Mouse (Mus musculus) liver, postnatal 0 days (tissue): Measurements from ENCODE around the gene Rubcn. TPM values are rescaled to one million over a fixed set of nuclear protein-coding genes. Genes with fewer than 3 reads are reported as not detected.
"Not testable (repeated sequence)": the region's sequence is repeated elsewhere in the genome, so short reads cannot be mapped to it uniquely, and the experiment has no call there.

Experiments used
- ATAC-seq: fragments of 200-750 bp; cut with Nextera tagmentation; 2 replicates; pipeline ENCODE4 v1.8.0; 2017; ENCODE audit warnings: mild to moderate bottlenecking, moderate library complexity
- DNase-seq: peaks from one replicate; pipeline ENCODE4 v3.0.0-alpha.2; 2016
- H3K27ac ChIP-seq: fragments of 300-500 bp; sonication (generic); 2 replicates; pipeline ENCODE4 v1.5.1; 2014; ENCODE audit warnings: antibody characterized with exemption, moderate library complexity, mild to moderate bottlenecking, low read depth
- H3K27me3 ChIP-seq: fragments of 300-500 bp; sonication (generic); 2 replicates; pipeline ENCODE4 v1.6.1; 2014; ENCODE audit warnings: low read length, control low read depth, mixed read lengths; ENCODE audit not compliant: insufficient read depth
- H3K36me3 ChIP-seq: fragments of 300-500 bp; sonication (generic); replicated peaks from 2 replicates; pipeline ENCODE4 v1.6.1; 2014; ENCODE audit warnings: mild to moderate bottlenecking, control low read depth, low read length, moderate library complexity, mixed read lengths; ENCODE audit not compliant: insufficient read depth
- H3K4me1 ChIP-seq: fragments of 300-500 bp; sonication (generic); 2 replicates; pipeline ENCODE4 v1.6.1; 2014; ENCODE audit warnings: antibody characterized with exemption, mild to moderate bottlenecking, control low read depth; ENCODE audit not compliant: insufficient read depth
- H3K4me2 ChIP-seq: fragments of 300-500 bp; sonication (generic); 2 replicates; pipeline ENCODE4 v1.6.1; 2014; ENCODE audit warnings: low read depth, mild to moderate bottlenecking, low read length, moderate library complexity, mixed read lengths
- H3K4me3 ChIP-seq: fragments of 300-500 bp; sonication (generic); 2 replicates; pipeline ENCODE4 v1.5.1; 2014; ENCODE audit warnings: low read depth, low read length
- H3K9ac ChIP-seq: fragments of 300-500 bp; sonication (generic); replicated peaks from 2 replicates; pipeline ENCODE4 v1.6.1; 2014; ENCODE audit warnings: mild to moderate bottlenecking, moderate library complexity
- H3K9me3 ChIP-seq: fragments of 300-500 bp; sonication (generic); 2 replicates; pipeline ENCODE4 v1.6.1; 2016; ENCODE audit warnings: mild to moderate bottlenecking, control low read depth, low read length, mixed read lengths
- CTCF ChIP-seq: sonication (generic); IDR thresholded peaks from 2 replicates; pipeline ENCODE4 v1.5.1; 2016; ENCODE audit warnings: antibody characterized with exemption, low read depth
- EP300 ChIP-seq: IDR thresholded peaks from 2 replicates; pipeline ENCODE4 v1.6.1; 2016; ENCODE audit warnings: antibody characterized with exemption, low read depth, mild to moderate bottlenecking
- WGBS: fragments of 180-500 bp; shearing (Covaris S2); extraction: QIAGEN DNeasy Blood & Tissue Kit; methylation state at CpG from one replicate; pipeline ENCODE4 v1.1.7; 2014; ENCODE audit not compliant: insufficient replicate concordance; 5-methylcytosine and 5-hydroxymethylcytosine counted together
- polyA plus RNA-seq: library from polyadenylated mRNA; unstranded; fragments of >200 nt; fragmentation: Nextera tagmentation; extraction: Ambion mirVana; gene quantifications from 2 replicates; pipeline ENCODE4 v1.2.1, GENCODE M21; 2015

Rubcn gene
- 4.0 and 4.3 TPM in 2 replicates for polyA plus RNA-seq

GRCm38 (mm10) chr16:32877343-32878156 is at the start of gene Rubcn, which contains the start of gene Fyttd1:
TSS of gene Rubcn (minus strand) at chr16:32877766.
TSS of gene Fyttd1 (plus strand) at chr16:32877500.
- WGBS: 0% methylated on average over 75 of the region's 83 CpGs
- TF ChIP-seq CTCF: peak; percentile 62
- TF ChIP-seq EP300: no peak
- peak; percentile 95 for DNase-seq
- Histone ChIP-seq H3K4me2 (peak within 1 kb of the TSS; percentile 92), H3K27ac (peak within 1 kb of the TSS; percentile 86), H3K36me3 (no peaks in the 10 kb centered on the region), H3K27me3 (no peaks in the 10 kb centered on the region), H3K4me3 (peak within 1 kb of the TSS; percentile 75), H3K9me3 (no peaks in the 10 kb centered on the region), H3K4me1 (peaks cover 16% of the 10 kb centered on the region), H3K9ac (peak within 1 kb of the TSS; percentile 87)
- peak; percentile 97 for ATAC-seq

- no peaks in the 10 kb centered on the region for H3K9me3 ChIP-seq
- H3K4me2 ChIP-seq: no peak overlapping the region
- H3K9ac ChIP-seq: no peak overlapping the region
- H3K4me1 ChIP-seq: no peaks in the 10 kb centered on the region
- no peak overlapping the region for H3K27ac ChIP-seq
- TF ChIP-seq EP300 (no peak), CTCF (no peak)
- no peak for ATAC-seq
- 88% methylated on average over 8 of the region's 8 CpGs for WGBS
- no peaks in the 10 kb centered on the region for H3K27me3 ChIP-seq
- no peak for DNase-seq
- H3K36me3 ChIP-seq: 0 out of 2 replicates have a peak, but pooled peaks cover 4% of the 10 kb centered on the region
- H3K4me3 ChIP-seq: no peak overlapping the region
Measured at GRCm38 (mm10) chr16:32927044-32927443, 49.5 kb upstream of the Rubcn start.

DNA sequence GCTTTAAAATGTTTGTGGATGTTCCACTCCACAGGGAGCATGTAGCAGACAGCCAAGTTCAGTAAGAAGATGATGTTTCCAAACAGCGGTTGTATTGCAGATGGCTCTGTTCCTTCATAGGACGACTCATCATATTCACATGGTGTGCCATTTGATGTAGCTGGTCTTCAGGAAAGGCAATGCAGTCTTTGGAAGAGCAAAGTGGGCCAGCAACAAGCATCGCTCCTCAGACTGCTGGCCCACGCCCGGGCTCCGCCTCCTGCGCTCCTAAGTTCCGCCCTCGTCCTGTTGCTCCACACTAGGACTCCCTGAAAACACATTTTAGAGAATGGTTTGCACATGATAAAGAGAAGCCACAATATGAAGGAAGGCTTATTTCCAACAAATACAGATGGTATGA is 49.1 kb upstream of the Rubcn start:
- not testable (repeated sequence) for ATAC-seq, DNase-seq, H3K9me3 ChIP-seq, H3K27me3 ChIP-seq, H3K4me3 ChIP-seq, H3K4me2 ChIP-seq, H3K4me1 ChIP-seq, H3K9ac ChIP-seq, H3K36me3 ChIP-seq, H3K27ac ChIP-seq
- WGBS: 89% methylated on average over 9 of the region's 9 CpGs

DNA sequence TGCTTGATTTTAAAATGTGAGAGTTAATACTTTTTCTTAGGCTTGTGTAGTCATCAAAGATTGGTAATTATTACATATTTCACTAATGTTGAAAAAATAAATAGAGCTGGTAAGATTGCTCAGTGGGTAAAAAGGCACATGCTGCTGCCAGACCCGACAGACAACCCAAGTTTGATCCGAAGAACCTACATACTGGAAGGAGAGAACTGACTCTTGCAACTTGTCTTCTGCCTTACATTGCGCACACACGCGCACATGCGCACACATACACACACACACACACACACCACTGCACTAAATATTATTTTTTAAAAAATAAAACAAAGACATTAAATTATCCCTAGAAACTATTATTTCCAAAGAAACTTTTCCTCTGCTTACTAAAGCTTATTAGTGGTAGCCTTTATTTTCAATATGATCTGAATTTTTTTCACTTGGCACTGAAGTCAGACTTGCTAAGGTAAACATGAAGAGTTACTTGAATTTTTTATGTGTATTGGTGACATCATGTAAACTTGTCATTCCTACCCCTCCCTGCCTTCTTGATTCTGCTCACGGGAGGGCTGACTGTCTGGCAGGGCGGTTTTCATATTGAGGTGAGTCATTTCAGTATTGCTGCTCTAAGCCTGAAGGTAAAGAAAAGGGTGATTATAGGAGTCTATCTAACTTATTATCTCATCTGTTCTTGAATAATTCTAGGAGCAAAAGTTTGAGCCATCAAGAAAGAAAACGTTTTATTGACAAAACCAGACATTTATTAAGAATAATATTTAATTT is 37.9 kb upstream of the Rubcn start:
- TF ChIP-seq CTCF: no peak
- no peak for TF ChIP-seq EP300
- WGBS: 68% methylated on average over 9 of the region's 9 CpGs
- Histone ChIP-seq H3K9me3 (no peaks in the 10 kb centered on the region), H3K4me2 (peak overlapping the region; percentile 80), H3K27ac (no peak overlapping the region), H3K9ac (no peak overlapping the region), H3K27me3 (no peaks in the 10 kb centered on the region), H3K36me3 (no peaks in the 10 kb centered on the region), H3K4me3 (peak overlapping the region; percentile 96), H3K4me1 (peaks cover 2% of the 10 kb centered on the region; the same call in 1 of the 2 replicates)
- DNase-seq (no peak), ATAC-seq (no peak)

DNA sequence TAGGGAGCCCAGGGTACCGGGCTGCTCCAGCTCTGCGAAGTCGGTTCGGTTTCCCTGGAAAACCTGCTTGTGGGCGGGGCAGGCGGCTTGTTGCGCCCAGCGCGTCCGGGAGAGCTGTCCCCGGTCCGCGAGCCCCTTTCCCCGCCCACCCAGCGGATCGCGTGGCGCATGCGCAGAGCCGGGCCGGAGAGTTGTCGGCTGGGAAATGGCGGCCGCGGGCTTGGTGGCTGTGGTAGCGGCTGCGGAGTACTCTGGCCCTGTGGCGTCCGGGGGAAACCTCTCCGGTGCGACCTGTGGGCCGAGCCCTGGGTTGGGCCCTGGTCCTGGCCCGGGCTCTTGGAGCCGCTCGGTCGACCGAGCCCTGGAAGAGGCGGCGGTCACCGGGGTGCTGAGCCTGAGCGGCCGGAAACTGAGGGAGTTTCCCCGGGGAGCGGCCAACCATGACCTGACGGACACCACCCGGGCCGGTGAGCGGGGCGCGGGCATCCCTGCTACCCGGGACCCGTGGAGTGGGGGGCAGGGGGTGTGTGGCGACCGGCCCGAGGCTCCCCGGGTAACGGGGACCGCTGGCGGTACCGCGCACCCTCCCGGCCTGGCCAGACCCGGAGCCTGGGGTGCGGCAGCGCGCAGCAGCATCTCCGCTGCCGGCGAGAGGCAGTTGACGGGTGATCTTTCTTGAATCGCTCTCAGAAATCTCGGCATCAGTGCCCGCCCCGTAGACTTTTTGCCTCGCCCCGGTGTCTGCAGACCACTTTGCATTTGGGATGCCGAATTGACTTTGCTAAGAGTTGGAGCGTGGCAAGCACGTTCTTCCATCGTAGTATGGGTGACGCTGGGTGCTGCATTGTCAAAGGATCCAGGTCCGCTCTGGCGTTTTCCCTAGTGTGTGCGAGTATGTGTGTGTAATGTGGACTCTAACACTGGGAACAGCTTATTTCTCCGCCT is 36.6 kb upstream of the Rubcn start, which contains the start of gene Lrch3:
Gene Lrch3 (plus strand): TSS at position 164 of the 945 bp plus-strand sequence.
- H3K27ac ChIP-seq: peak within 1 kb of the TSS; percentile 74
- H3K9me3 ChIP-seq: no peaks in the 10 kb centered on the region
- WGBS: under 1% methylated on average over 75 of the region's 85 CpGs
- H3K4me3 ChIP-seq: peak within 1 kb of the TSS; percentile 96
- TF ChIP-seq EP300: no peak
- DNase-seq (peak; percentile 97), ATAC-seq (peak; percentile 95)
- H3K9ac ChIP-seq: peak within 1 kb of the TSS; percentile 83
- no peaks in the 10 kb centered on the region for H3K27me3 ChIP-seq
- H3K36me3 ChIP-seq: no peaks in the 10 kb centered on the region
- H3K4me2 ChIP-seq: peak within 1 kb of the TSS; percentile 80
- H3K4me1 ChIP-seq: peaks cover 2% of the 10 kb centered on the region; the same call in 1 of the 2 replicates
